Mouse (Mus musculus): ENCODE data around the gene Large2. TPM values are rescaled to one million over a fixed set of nuclear protein-coding genes. Genes with fewer than 3 reads are reported as not detected.

Large2 gene
- polyA plus RNA-seq, 2 experiments, result 2.3 to 3.1 TPM

DNA sequence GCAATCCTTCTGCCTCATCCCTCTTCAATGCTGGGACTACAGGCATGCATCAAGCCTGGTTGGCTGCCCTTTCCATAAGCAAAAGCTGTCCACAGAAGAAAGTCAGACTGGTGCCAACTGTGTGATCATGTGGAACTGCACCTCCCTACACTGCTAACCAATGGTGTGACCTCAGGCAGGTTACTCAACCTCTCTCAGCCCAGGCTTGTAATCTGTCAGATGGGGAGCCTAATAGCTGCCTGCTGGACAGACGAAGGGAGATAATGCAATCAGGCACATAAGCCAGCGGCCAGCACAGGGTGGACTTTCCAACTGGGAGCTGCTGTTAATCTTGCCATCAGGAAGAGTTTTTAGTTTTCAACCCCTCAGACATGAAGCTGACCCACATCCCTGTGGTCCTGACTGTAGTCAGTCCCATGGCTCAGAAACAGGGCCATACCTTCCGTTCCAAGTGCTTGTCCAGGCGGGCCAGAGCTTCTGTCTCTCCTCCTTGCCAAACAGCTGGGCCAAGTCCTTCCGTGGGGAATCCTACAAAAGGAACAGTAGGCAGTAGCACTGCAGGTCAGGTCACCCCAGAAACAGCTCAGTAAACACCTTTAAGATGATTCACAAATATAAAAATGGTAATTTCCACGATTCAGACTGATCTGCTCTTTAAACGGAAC is 47.2 kb upstream of the Large2 start:
- TF ChIP-seq EP300 (IDR thresholded peaks at IDR 0.05; ENCODE audit: low read depth), result no peak
- no peak for TF ChIP-seq CTCF (IDR thresholded peaks at IDR 0.05; ENCODE audit: low read depth)
- DNase-seq (ENCODE audit: low read depth in 3 of 3, low spot score in 3 of 3) (no peak), ATAC-seq (ENCODE audit: insufficient read depth) (no peak)
- Histone ChIP-seq H3K4me2 (ENCODE audit: low read depth) (no peak overlapping the region), H3K9ac (replicated peaks) (no peak overlapping the region), H3K4me3 (ENCODE audit: insufficient read depth in 1 of 2, low read depth in 2 of 2, low read length in 2 of 2) (no peak overlapping the region), H3K27me3 (ENCODE audit: control insufficient read depth, insufficient read depth, low read length) (no peaks in the 10 kb centered on the region), H3K4me1 (replicated peaks; ENCODE audit: control insufficient read depth in 2 of 2, insufficient read depth in 2 of 2, low read length in 1 of 2) (peaks cover 0 to 4% of the 10 kb centered on the region in 2 experiments; a peak in 1 of 4 replicates), H3K27ac (no peak overlapping the region), H3K9me3 (ENCODE audit: control insufficient read depth, low read length) (no peaks in the 10 kb centered on the region), H3K36me3 (replicated peaks; ENCODE audit: control insufficient read depth, insufficient read depth, low read depth) (peaks cover 32% of the 10 kb centered on the region)
- 77% methylated on average over 7 of the region's 7 CpGs for WGBS (ENCODE audit: insufficient replicate concordance)

DNA sequence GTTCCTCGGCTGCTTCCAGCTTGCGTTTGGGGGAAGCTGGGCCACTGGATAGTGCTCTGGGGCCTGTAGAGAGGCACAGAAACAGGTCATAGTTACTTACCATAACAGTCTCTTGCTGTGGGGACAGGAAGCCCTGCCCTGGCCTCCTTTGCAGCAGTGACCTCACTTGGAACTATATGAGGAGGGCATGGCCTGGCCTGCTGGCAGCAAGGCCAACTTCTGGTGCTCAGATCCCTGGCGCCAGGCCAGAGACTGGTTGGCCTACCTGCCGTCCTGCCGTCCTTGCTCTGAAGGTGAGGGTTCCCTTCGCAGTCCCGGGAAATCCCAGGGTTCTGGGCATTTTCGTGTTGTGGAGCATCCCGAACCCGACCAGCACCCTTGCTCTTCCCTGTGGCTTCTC is 37.0 kb upstream of the Large2 start:
- TF ChIP-seq EP300 (IDR thresholded peaks at IDR 0.05; ENCODE audit: low read depth), result no peak
- no peak for TF ChIP-seq CTCF (IDR thresholded peaks at IDR 0.05; ENCODE audit: low read depth)
- H3K4me3 ChIP-seq (ENCODE audit: insufficient read depth in 1 of 2, low read depth in 2 of 2, low read length in 2 of 2), result no peak overlapping the region
- H3K27me3 ChIP-seq (ENCODE audit: control insufficient read depth, insufficient read depth, low read length), result no peaks in the 10 kb centered on the region
- no peak overlapping the region for H3K4me2 ChIP-seq (ENCODE audit: low read depth)
- ATAC-seq (ENCODE audit: insufficient read depth) (no peak), DNase-seq (ENCODE audit: low read depth in 3 of 3, low spot score in 3 of 3) (no peak)
- 86% methylated on average over 10 of the region's 10 CpGs for WGBS (ENCODE audit: insufficient replicate concordance)
- H3K4me1 ChIP-seq (replicated peaks; ENCODE audit: control insufficient read depth in 2 of 2, insufficient read depth in 2 of 2, low read length in 1 of 2), result no peaks in the 10 kb centered on the region
- no peak overlapping the region for H3K9ac ChIP-seq (replicated peaks)
- peaks cover 26% of the 10 kb centered on the region for H3K36me3 ChIP-seq (replicated peaks; ENCODE audit: control insufficient read depth, insufficient read depth, low read depth)
- H3K9me3 ChIP-seq (ENCODE audit: control insufficient read depth, low read length), result no peaks in the 10 kb centered on the region
- no peak overlapping the region for H3K27ac ChIP-seq

DNA sequence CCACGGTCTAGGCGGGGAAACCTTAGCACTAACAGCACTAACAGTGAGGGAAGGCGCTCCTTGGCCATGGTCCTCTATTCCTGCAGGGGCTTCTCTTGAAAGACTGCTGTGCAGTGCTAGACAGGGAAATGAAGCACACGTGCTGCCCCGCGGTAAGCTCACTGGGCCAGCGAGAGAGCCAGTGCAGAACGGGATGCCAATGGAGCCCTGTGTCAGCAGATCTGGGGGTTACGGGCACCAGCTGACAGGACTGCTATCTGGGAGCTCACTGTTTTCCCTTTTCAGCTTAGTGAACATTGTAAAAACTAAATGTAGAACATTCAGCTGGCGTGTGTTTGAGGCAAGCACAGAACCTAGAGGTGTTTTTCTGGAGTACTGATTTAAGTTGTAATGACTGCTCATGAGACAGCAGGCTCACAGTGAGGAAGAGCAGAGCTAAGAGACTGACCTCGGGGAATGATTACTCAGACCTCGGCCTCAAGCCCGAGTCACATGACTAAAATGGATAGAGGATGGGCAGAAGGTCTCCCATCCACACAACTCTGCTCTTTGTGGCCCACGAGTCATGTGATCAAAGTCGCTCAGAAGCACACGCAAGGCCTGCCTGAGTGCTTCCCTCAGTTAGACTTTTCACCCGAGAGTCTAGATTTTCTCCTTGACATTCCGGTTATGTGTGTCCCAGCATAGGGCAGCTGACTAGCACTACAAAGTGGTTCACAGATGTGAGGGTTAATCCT is 33.8 kb upstream of the Large2 start:
- 82% methylated on average over 18 of the region's 18 CpGs for WGBS (ENCODE audit: insufficient replicate concordance)
- DNase-seq (ENCODE audit: low read depth in 3 of 3, low spot score in 3 of 3) (no peak), ATAC-seq (ENCODE audit: insufficient read depth) (no peak)
- H3K27ac ChIP-seq, result no peak overlapping the region
- H3K4me2 ChIP-seq (ENCODE audit: low read depth), result no peak overlapping the region
- H3K4me1 ChIP-seq (replicated peaks; ENCODE audit: control insufficient read depth in 2 of 2, insufficient read depth in 2 of 2, low read length in 1 of 2), result no peaks in the 10 kb centered on the region
- H3K9ac ChIP-seq (replicated peaks), result no peak overlapping the region
- no peaks in the 10 kb centered on the region for H3K9me3 ChIP-seq (ENCODE audit: control insufficient read depth, low read length)
- no peaks in the 10 kb centered on the region for H3K27me3 ChIP-seq (ENCODE audit: control insufficient read depth, insufficient read depth, low read length)
- H3K36me3 ChIP-seq (replicated peaks; ENCODE audit: control insufficient read depth, insufficient read depth, low read depth), result peaks cover 19% of the 10 kb centered on the region
- TF ChIP-seq CTCF (IDR thresholded peaks at IDR 0.05; ENCODE audit: low read depth), result no peak
- no peak for TF ChIP-seq EP300 (IDR thresholded peaks at IDR 0.05; ENCODE audit: low read depth)
- H3K4me3 ChIP-seq (ENCODE audit: insufficient read depth in 1 of 2, low read depth in 2 of 2, low read length in 2 of 2), result no peak overlapping the region

DNA sequence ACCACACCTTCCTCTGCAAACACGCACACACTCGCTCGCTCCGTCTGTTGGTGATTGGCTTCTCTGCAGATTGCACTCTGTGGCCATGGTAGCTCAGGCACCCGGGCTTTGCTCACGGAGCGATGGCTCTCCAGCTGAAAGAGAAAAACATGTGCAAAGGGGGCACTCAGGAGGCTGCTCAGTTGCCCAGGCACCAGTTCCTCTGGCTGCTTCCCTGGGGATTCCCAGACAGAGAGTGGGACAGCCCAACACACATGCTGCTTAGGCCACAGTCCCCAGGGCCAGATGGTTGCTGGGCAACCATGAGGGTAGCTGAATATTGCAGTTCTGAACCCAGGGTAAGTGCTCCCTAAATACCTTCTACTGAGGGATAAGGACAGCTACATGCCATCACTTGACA is 31.0 kb upstream of the Large2 start:
- 83% methylated on average over 7 of the region's 7 CpGs for WGBS (ENCODE audit: insufficient replicate concordance)
- peaks cover 6% of the 10 kb centered on the region for H3K36me3 ChIP-seq (replicated peaks; ENCODE audit: control insufficient read depth, insufficient read depth, low read depth)

DNA sequence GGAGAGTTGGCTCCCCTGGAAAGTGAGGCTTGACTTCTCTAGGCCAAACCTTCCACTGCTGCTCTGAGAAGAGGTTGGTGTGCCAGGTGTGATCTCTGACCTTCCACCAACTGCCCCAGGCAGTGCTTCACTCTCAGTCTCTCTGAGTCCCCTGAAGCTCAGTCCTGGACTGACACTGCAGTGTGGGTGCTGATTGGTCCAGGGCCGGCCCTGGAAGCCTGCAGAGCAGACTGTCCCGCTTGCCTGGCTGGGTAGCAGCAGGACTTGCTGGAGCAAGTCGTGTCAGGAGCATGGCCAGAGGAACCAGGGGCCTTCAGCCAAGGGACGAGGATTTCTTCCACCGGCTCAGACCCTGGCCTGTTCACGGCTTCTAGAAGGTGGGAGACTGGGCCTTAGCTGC is 30.1 kb upstream of the Large2 start:
- Histone ChIP-seq H3K27me3 (ENCODE audit: control insufficient read depth, insufficient read depth, low read length) (peaks cover 13% of the 10 kb centered on the region), H3K9ac (replicated peaks) (no peak overlapping the region), H3K36me3 (replicated peaks; ENCODE audit: control insufficient read depth, insufficient read depth, low read depth) (peaks cover 3% of the 10 kb centered on the region), H3K9me3 (ENCODE audit: control insufficient read depth, low read length) (no peaks in the 10 kb centered on the region), H3K4me3 (ENCODE audit: insufficient read depth in 1 of 2, low read depth in 2 of 2, low read length in 2 of 2) (no peak overlapping the region), H3K4me1 (replicated peaks; ENCODE audit: control insufficient read depth in 2 of 2, insufficient read depth in 2 of 2, low read length in 1 of 2) (peaks cover 0 to 2% of the 10 kb centered on the region in 2 experiments; a peak in 1 of 4 replicates), H3K27ac (no peak overlapping the region), H3K4me2 (ENCODE audit: low read depth) (no peak overlapping the region)
- DNase-seq (ENCODE audit: low read depth in 3 of 3, low spot score in 3 of 3) (no peak), ATAC-seq (ENCODE audit: insufficient read depth) (no peak)
- WGBS (ENCODE audit: insufficient replicate concordance), result 75% methylated on average over 6 of the region's 6 CpGs
- TF ChIP-seq CTCF (IDR thresholded peaks at IDR 0.05; ENCODE audit: low read depth) (no peak), EP300 (IDR thresholded peaks at IDR 0.05; ENCODE audit: low read depth) (no peak)

More for the DNA sequence above, 31.0 kb upstream of the Large2 start:
- no peak for ATAC-seq (ENCODE audit: insufficient read depth)
- Histone ChIP-seq H3K27me3 (ENCODE audit: control insufficient read depth, insufficient read depth, low read length) (peaks cover 8% of the 10 kb centered on the region), H3K9me3 (ENCODE audit: control insufficient read depth, low read length) (no peaks in the 10 kb centered on the region), H3K27ac (no peak overlapping the region), H3K9ac (replicated peaks) (no peak overlapping the region), H3K4me2 (ENCODE audit: low read depth) (no peak overlapping the region), H3K4me1 (replicated peaks; ENCODE audit: control insufficient read depth in 2 of 2, insufficient read depth in 2 of 2, low read length in 1 of 2) (peaks cover 0 to 2% of the 10 kb centered on the region in 2 experiments; a peak in 1 of 4 replicates), H3K4me3 (ENCODE audit: insufficient read depth in 1 of 2, low read depth in 2 of 2, low read length in 2 of 2) (no peak overlapping the region)
- no peak for TF ChIP-seq EP300 (IDR thresholded peaks at IDR 0.05; ENCODE audit: low read depth)
- no peak for TF ChIP-seq CTCF (IDR thresholded peaks at IDR 0.05; ENCODE audit: low read depth)
- DNase-seq (ENCODE audit: low read depth in 3 of 3, low spot score in 3 of 3), result no peak

All from liver, embryonic 14.5 days (tissue).